9 mouse cellular contexts compared by ENCODE assay signal in genomic region chr12:100124913-100125798, GRCm38 (mm10). TPM values are rescaled to one million over a fixed set of nuclear protein-coding genes. Genes with fewer than 3 reads are reported as not detected.
DNase-seq lines count a peak whose midpoint lies in the region; ATAC-seq and TF ChIP-seq lines count a peak whose summit lies in the region.
"Had no signal": no experiment of that assay in that cellular context is flagged by ENCODE, and none has a peak within 500 bp of the region (broad histone marks: within the 10 kb centered on the region; RNA-seq: fewer than 3 reads in every experiment).

No protein-coding gene starts in this region.

- H3K9ac ChIP-seq in liver, embryonic 13.5 days: no peak overlapping the region
- H3K9ac ChIP-seq in liver, embryonic 11.5 days (ENCODE audit: low read depth, low read length): no peak overlapping the region

- 67% methylated on average over 16 of the region's 16 CpGs for WGBS in cerebellum, adult 2 months
- 79% methylated on average over 16 of the region's 16 CpGs for WGBS in liver, embryonic 13.5 days (ENCODE audit: insufficient replicate concordance)
- WGBS in liver, embryonic 11.5 days: 84% methylated on average over 16 of the region's 16 CpGs

- no peak for DNase-seq in cerebellum, adult 2 months
- DNase-seq in liver, embryonic 13.5 days: no peak
- DNase-seq in liver, embryonic 11.5 days (ENCODE audit: low spot score): no peak
- DNase-seq in lung, postnatal 36 days: no peak
- DNase-seq in heart, adult 9 months (ENCODE audit: low spot score in 2 of 2): no peak
- DNase-seq: gastrocnemius, postnatal 14 days had no signal

- 0 out of 2 replicates have a peak overlapping the region, but pooled peaks have one; percentile 11 for H3K27ac ChIP-seq in cerebellum, adult 2 months (ENCODE audit: insufficient read depth, low read length)
- no peak overlapping the region for H3K27ac ChIP-seq in liver, embryonic 13.5 days
- H3K27ac ChIP-seq in liver, embryonic 11.5 days (ENCODE audit: low read depth, low read length): no peak overlapping the region
- no peak overlapping the region for H3K27ac ChIP-seq in bone marrow macrophage, adult 2 months (ENCODE audit: insufficient read depth, low read depth, low read length)

- no peak for ATAC-seq in cerebellum, adult (ENCODE audit: insufficient number of reproducible peaks, low FRiP score, low TSS enrichment)
- 0 out of 2 replicates have a peak, but pooled peaks have one; percentile 26 for ATAC-seq in liver, embryonic 13.5 days (ENCODE audit: low read depth)
- no peak; the same call in 1 of the 2 replicates for ATAC-seq in liver, embryonic 11.5 days (replicated peaks; ENCODE audit: low FRiP score)
- ATAC-seq in megakaryocyte progenitor cell, adult 5-6 weeks (replicated peaks; ENCODE audit: poor library complexity): peak; percentile 58

- H3K9me3 ChIP-seq in liver, embryonic 13.5 days (replicated peaks): no peaks in the 10 kb centered on the region
- H3K9me3 ChIP-seq in liver, embryonic 11.5 days (ENCODE audit: control insufficient read depth, low read length): no peaks in the 10 kb centered on the region

- peak; percentile 34; the same call in 1 of the 2 replicates for TF ChIP-seq CTCF in cerebellum, adult 2 months (IDR thresholded peaks at IDR 0.05; ENCODE audit: borderline replicate concordance, insufficient read depth, low read depth, low read length)
- peak; percentile 41 for TF ChIP-seq CTCF in bone marrow macrophage, adult 2 months (IDR thresholded peaks at IDR 0.05; ENCODE audit: low read depth, low read length)

- peaks cover 86% of the 10 kb centered on the region for H3K36me3 ChIP-seq in liver, embryonic 13.5 days
- peaks cover 54% of the 10 kb centered on the region for H3K36me3 ChIP-seq in liver, embryonic 11.5 days (ENCODE audit: control insufficient read depth, insufficient read depth, low read length)

- H3K4me2 ChIP-seq in liver, embryonic 13.5 days: no peak overlapping the region
- no peak overlapping the region for H3K4me2 ChIP-seq in liver, embryonic 11.5 days

- no peak for TF ChIP-seq POLR2A in cerebellum, adult 2 months (IDR thresholded peaks at IDR 0.05; ENCODE audit: borderline replicate concordance, insufficient read depth, low read length)
- no peak for TF ChIP-seq POLR2A in bone marrow macrophage, adult 2 months (IDR thresholded peaks at IDR 0.05; ENCODE audit: borderline replicate concordance, low read depth, low read length)

- H3K4me1 ChIP-seq in cerebellum, adult 2 months (ENCODE audit: control insufficient read depth, insufficient read depth, low read length): peaks cover 34% of the 10 kb centered on the region
- H3K4me1 ChIP-seq in liver, embryonic 13.5 days (replicated peaks): peaks cover 13% of the 10 kb centered on the region
- peaks cover 8% of the 10 kb centered on the region for H3K4me1 ChIP-seq in liver, embryonic 11.5 days (replicated peaks; ENCODE audit: control insufficient read depth, insufficient read depth, low read length)
- H3K4me1 ChIP-seq in bone marrow macrophage, adult 2 months (ENCODE audit: control insufficient read depth, insufficient read depth, low read length): no peaks in the 10 kb centered on the region

- no peak overlapping the region for H3K4me3 ChIP-seq in cerebellum, adult 2 months (replicated peaks; ENCODE audit: insufficient read depth, low read depth, low read length)
- no peak overlapping the region for H3K4me3 ChIP-seq in liver, embryonic 13.5 days (replicated peaks)
- H3K4me3 ChIP-seq in liver, embryonic 11.5 days (ENCODE audit: low read depth, low read length): no peak overlapping the region
- H3K4me3 ChIP-seq in bone marrow macrophage, adult 2 months (ENCODE audit: insufficient read depth, low read length): no peak overlapping the region

- no peaks in the 10 kb centered on the region for H3K27me3 ChIP-seq in cerebellum, adult 2 months (ENCODE audit: control insufficient read depth, insufficient read depth, low read length)
- no peaks in the 10 kb centered on the region for H3K27me3 ChIP-seq in liver, embryonic 13.5 days
- no peaks in the 10 kb centered on the region for H3K27me3 ChIP-seq in liver, embryonic 11.5 days (replicated peaks; ENCODE audit: control insufficient read depth, insufficient read depth, low read length)

RNA-seq across cellular contexts. Expression of gene Psmc1, which starts 15.2 kb away (rescaled TPM):
- polyA plus RNA-seq in cerebellum, adult 2 months (2012; rRNA removed): 163 and 177 TPM in 2 replicates
- polyA plus RNA-seq in liver, embryonic 13.5 days (2015; fragmentation: Nextera tagmentation; extraction: Ambion mirVana): 193 and 221 TPM in 2 replicates
- polyA plus RNA-seq in liver, embryonic 11.5 days (2014; fragmentation: Nextera tagmentation; extraction: Ambion mirVana): 324 and 347 TPM in 2 replicates
- polyA plus RNA-seq in bone marrow macrophage, adult 2 months (2012; ENCODE audit: insufficient read depth, insufficient read length, missing spikeins): 164 and 166 TPM in 2 replicates
- total RNA-seq in megakaryocyte progenitor cell, adult 5-6 weeks (2015): 236 and 253 TPM in 2 replicates
- total RNA-seq in megakaryocyte progenitor cell, adult 5-6 weeks (2017): 265 and 368 TPM in 2 replicates

RNA-seq across cellular contexts. Expression of gene Nrde2, which starts 34.3 kb away (rescaled TPM):
- polyA plus RNA-seq in cerebellum, adult 2 months (2012; rRNA removed): 14.8 and 16.9 TPM in 2 replicates
- polyA plus RNA-seq in liver, embryonic 13.5 days (2015; fragmentation: Nextera tagmentation; extraction: Ambion mirVana): 6.4 and 8.0 TPM in 2 replicates
- 14.0 and 14.3 TPM in 2 replicates for polyA plus RNA-seq in liver, embryonic 11.5 days (2014; fragmentation: Nextera tagmentation; extraction: Ambion mirVana)
- polyA plus RNA-seq in bone marrow macrophage, adult 2 months (2012; ENCODE audit: insufficient read depth, insufficient read length, missing spikeins): 17.7 and 18.0 TPM in 2 replicates
- 5.9 and 6.5 TPM in 2 replicates for total RNA-seq in megakaryocyte progenitor cell, adult 5-6 weeks (2015)
- total RNA-seq in megakaryocyte progenitor cell, adult 5-6 weeks (2017): 24.0 and 29.9 TPM in 2 replicates

Comparison
In these comparisons a context has a peak if more than half of its experiments do, and no peak if none do; other contexts are left out.
1. ATAC-seq: peak in liver, embryonic 13.5 days (single experiment) and megakaryocyte progenitor cell, adult 5-6 weeks (single experiment); none in cerebellum, adult (single experiment) and liver, embryonic 11.5 days (single experiment).